Comparison of ENCODE assay signal across 8 mouse cellular contexts in the genomic region with DNA sequence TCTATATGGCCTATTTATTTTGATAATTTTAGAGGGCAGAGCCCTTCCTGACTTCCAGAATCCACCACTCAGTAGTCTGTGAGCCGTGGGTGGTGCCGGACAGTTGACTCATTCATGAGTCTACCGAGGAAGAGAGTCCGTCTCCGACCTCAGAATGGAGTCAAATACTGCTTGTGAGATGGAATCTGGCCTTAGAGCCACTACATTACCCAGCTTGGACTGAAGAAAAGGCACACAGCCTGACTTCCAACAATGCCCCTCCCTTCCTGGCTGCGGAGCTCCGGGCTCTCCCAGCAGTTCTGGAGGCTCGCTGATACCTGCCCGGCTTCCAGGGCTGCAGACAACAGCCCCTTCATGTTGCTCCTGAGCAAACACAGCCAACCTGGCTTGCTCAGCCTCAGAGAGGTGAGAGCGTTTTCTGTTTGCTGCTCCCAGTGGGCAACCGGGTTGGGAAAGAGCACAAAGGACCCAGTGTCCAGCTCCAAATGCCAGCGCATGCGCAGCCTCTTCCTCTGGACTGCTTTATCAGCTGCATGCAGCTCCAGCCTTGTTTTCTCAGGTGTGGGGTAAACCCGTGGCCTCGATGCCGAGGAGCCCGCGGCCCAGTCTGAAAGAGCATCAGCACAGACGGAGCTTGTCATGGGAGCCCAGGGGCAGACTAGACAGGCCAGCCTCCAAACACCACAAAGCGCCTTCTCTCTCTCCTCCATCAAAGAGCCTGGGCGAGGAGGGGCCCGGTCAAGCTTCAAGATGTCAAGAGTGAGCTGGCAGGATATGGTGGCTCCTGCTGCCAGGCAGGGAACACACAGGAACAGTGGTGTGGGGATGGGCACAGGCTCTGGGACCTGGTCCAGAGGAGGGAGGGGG. TPM values are rescaled to one million over a fixed set of nuclear protein-coding genes. Genes with fewer than 3 reads are reported as not detected.
DNase-seq lines count a peak whose midpoint lies in the region; ATAC-seq lines count a peak whose summit lies in the region.

No protein-coding gene starts in this region.

- 0 out of 2 replicates have a peak overlapping the region, but pooled peaks have one; percentile 13 for H3K9ac ChIP-seq in embryonic facial prominence, embryonic 12.5 days
- H3K9ac ChIP-seq in liver, embryonic 11.5 days (ENCODE audit: low read depth, low read length), result no peak overlapping the region
- peak overlapping the region; percentile 49; the same call in 1 of the 2 replicates for H3K9ac ChIP-seq in neural tube, embryonic 13.5 days

- peak overlapping the region; percentile 89 for H3K27ac ChIP-seq in embryonic facial prominence, embryonic 12.5 days
- H3K27ac ChIP-seq in liver, embryonic 11.5 days (ENCODE audit: low read depth, low read length), result no peak overlapping the region
- H3K27ac ChIP-seq in neural tube, embryonic 13.5 days (replicated peaks), result peak overlapping the region; percentile 83

- no peaks in the 10 kb centered on the region for H3K36me3 ChIP-seq in embryonic facial prominence, embryonic 12.5 days
- H3K36me3 ChIP-seq in liver, embryonic 11.5 days (ENCODE audit: control insufficient read depth, insufficient read depth, low read length), result no peaks in the 10 kb centered on the region
- no peaks in the 10 kb centered on the region for H3K36me3 ChIP-seq in neural tube, embryonic 13.5 days

- 21% methylated on average over 22 of the region's 22 CpGs for WGBS in embryonic facial prominence, embryonic 12.5 days
- 62% methylated on average over 22 of the region's 22 CpGs for WGBS in liver, embryonic 11.5 days
- 63% methylated on average over 22 of the region's 22 CpGs for WGBS in neural tube, embryonic 13.5 days

- peak overlapping the region; percentile 42 for H3K4me2 ChIP-seq in embryonic facial prominence, embryonic 12.5 days (replicated peaks)
- H3K4me2 ChIP-seq in liver, embryonic 11.5 days, result peak overlapping the region; percentile 1; the same call in 1 of the 2 replicates
- H3K4me2 ChIP-seq in neural tube, embryonic 13.5 days, result peak overlapping the region; percentile 33

- H3K9me3 ChIP-seq in embryonic facial prominence, embryonic 12.5 days, result peaks cover 3% of the 10 kb centered on the region; the same call in 1 of the 2 replicates
- no peaks in the 10 kb centered on the region; the same call in 1 of the 2 replicates for H3K9me3 ChIP-seq in liver, embryonic 11.5 days (ENCODE audit: control insufficient read depth, low read length)
- peaks cover 3% of the 10 kb centered on the region; the same call in 1 of the 2 replicates for H3K9me3 ChIP-seq in neural tube, embryonic 13.5 days

- peak; percentile 38; the same call in 1 of the 2 replicates for ATAC-seq in embryonic facial prominence, embryonic 12.5 days (ENCODE audit: insufficient number of reproducible peaks, insufficient read depth, low FRiP score, low TSS enrichment)
- no peak for ATAC-seq in liver, embryonic 11.5 days (replicated peaks; ENCODE audit: low FRiP score)
- ATAC-seq in neural tube, embryonic 13.5 days (ENCODE audit: low read depth), result 0 out of 2 replicates have a peak, but pooled peaks have one; percentile 21
- ATAC-seq in erythroid progenitor cell, adult 5-6 weeks (replicated peaks; ENCODE audit: low FRiP score, poor library complexity, severe bottlenecking), result no peak

- DNase-seq in adrenal gland, adult (ENCODE audit: inconsistent age in 2 of 2, low spot score in 1 of 2), result peak; percentile 45 to 65
- no peak for DNase-seq in adrenal gland, adult 8-10 months
- peak; percentile 50 to 63 for DNase-seq in heart, postnatal 10 days
- peak; percentile 61 to 66 for DNase-seq in kidney, postnatal 25 days
- peak; percentile 43 for DNase-seq in liver, embryonic 11.5 days (ENCODE audit: low spot score)

- peaks cover 44% of the 10 kb centered on the region for H3K4me1 ChIP-seq in embryonic facial prominence, embryonic 12.5 days
- H3K4me1 ChIP-seq in liver, embryonic 11.5 days (replicated peaks; ENCODE audit: control insufficient read depth, insufficient read depth, low read length), result peaks cover 6% of the 10 kb centered on the region; the same call in 1 of the 2 replicates
- peaks cover 42% of the 10 kb centered on the region for H3K4me1 ChIP-seq in neural tube, embryonic 13.5 days (replicated peaks)

- H3K4me3 ChIP-seq in embryonic facial prominence, embryonic 12.5 days, result peak overlapping the region; percentile 6
- no peak overlapping the region for H3K4me3 ChIP-seq in liver, embryonic 11.5 days (ENCODE audit: low read depth, low read length)
- peak overlapping the region; percentile 4; the same call in 1 of the 2 replicates for H3K4me3 ChIP-seq in neural tube, embryonic 13.5 days

- intact Hi-C loops in heart, postnatal 10 days (cut with DNase I), result loop anchor here (5.0 kb wide), 1 partner anchor 38 kb away; a partner anchor contains a TSS

- H3K27me3 ChIP-seq in embryonic facial prominence, embryonic 12.5 days, result no peaks in the 10 kb centered on the region
- no peaks in the 10 kb centered on the region for H3K27me3 ChIP-seq in liver, embryonic 11.5 days (replicated peaks; ENCODE audit: control insufficient read depth, insufficient read depth, low read length)
- H3K27me3 ChIP-seq in neural tube, embryonic 13.5 days, result no peaks in the 10 kb centered on the region

RNA-seq across cellular contexts. Expression of a gene that starts 39.0 kb away (rescaled TPM):
- total RNA-seq in adrenal gland, adult 8-10 months (2022), result 1 to 10 TPM; 2.4 to 4.6 (median 3.4) TPM
- polyA plus RNA-seq in embryonic facial prominence, embryonic 12.5 days (2016; fragmentation: Nextera tagmentation; extraction: Ambion mirVana), result 27.7 and 28.6 TPM in 2 replicates
- 1 to 10 TPM; 1.6 to 2.0 TPM for total RNA-seq in heart, postnatal 10 days (2021)
- polyA plus RNA-seq in liver, embryonic 11.5 days (2014; fragmentation: Nextera tagmentation; extraction: Ambion mirVana), result 0.66 and 1.0 TPM in 2 replicates
- 7.0 and 8.5 TPM in 2 replicates for polyA plus RNA-seq in neural tube, embryonic 13.5 days (2015; fragmentation: Nextera tagmentation; extraction: Ambion mirVana)
- total RNA-seq in erythroid progenitor cell, adult 5-6 weeks (2015; ENCODE audit: low replicate concordance), result not detected in 2 replicates
- total RNA-seq in erythroid progenitor cell, adult 5-6 weeks (2017; ENCODE audit: low replicate concordance), result not detected in 2 replicates

Comparison
In these comparisons a context has a peak if more than half of its experiments do, and no peak if none do; other contexts are left out.
1. ATAC-seq: peak in embryonic facial prominence, embryonic 12.5 days (single experiment) and neural tube, embryonic 13.5 days (single experiment); none in liver, embryonic 11.5 days (single experiment) and erythroid progenitor cell, adult 5-6 weeks (single experiment).
2. Peak in every context shown above with its lines, with median percentiles within 50 percentile points of each other: H3K4me2 ChIP-seq.